Mouse (Mus musculus): Measurements from ENCODE around the gene Gemin8. TPM values are rescaled to one million over a fixed set of nuclear protein-coding genes. Genes with fewer than 3 reads are reported as not detected.

The Gemin8 gene
- 14.0 and 15.1 TPM in 2 replicates for polyA plus RNA-seq (2014; fragmentation: Nextera tagmentation; extraction: Ambion mirVana)

DNA sequence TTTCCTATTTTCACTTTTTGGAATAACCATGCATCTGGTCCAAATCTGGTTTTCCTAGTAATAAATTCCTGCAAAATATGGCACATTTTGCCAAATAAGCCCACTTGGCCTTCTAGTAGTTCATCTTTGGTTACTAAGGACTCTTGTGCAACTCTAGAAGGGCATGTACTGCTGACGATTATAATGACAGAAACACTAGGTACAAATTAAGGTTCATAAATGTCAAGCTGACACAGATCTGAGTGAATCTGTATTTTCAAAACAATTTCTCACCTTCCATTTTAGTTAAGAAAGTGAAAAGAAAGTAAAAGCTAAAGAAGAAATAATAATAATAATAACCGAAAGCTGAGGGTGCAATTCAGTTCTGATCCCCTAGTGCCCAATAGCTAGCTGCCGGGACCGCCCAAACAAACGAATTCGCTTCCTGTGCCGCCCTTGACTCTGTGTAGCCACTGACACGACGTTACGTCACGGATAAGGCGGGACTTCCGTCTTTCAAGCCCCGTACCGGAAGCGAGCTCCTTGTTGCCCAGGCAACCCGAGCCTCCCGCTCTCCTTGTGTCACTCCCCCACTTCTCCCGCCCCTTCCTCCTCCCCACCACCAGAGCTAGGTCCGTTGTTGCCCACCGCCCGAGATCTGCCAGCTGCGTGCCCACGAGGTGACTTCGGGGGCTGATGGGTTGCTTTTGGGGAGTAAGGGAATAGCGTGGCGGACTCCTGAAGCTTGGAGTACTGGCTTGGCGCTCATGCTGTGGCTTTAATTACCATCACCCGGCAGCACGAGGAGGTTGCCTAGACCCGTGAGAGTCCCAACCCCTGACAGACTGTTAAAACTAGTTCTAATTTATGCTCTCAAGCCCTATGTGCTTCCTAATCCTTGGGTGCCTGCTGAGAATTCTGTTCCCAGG is at the start of gene Gemin8:
Gene Gemin8 (plus strand): TSS at position 563 of the 908 bp plus-strand sequence.
- 19% methylated on average over 31 of the region's 31 CpGs for whole genome bisulfite sequencing
- H3K27me3 ChIP-seq (ENCODE audit: control insufficient read depth, insufficient read depth, low read length) = no peaks in the 10 kb centered on the region

DNA sequence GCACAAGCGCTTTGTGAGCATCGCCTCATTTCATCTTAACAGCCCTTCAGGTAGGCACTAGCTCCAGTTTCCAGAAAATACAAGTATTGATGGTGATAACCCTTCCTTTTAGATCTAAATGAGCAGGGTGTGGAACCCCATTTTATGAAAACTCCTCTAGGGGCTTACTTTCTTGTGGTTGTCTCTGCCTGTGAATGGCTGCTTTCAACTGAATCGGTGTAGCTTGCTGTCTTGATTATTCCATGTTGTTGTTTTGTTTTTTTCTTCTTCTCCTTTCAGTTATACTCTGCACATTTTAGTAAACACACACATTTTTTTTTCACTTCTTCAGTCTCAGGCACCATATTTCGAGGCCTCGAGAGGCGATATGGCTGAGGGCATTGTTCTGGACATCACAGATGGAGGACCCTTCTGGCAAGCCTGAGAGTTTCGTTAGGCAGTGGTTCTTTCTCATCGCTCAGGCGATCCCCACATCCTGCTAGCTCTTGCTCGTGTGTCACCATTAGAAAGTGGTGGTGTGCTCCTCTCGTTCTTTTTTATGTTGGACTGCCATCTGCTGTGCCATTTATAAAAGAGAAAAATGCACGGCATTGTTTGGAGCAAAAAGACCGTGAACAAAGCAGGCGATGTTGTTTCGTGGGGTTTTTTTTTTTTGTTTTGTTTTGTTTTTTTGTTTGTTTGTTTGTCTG is 23.0 kb upstream of the Gemin8 start:
- Histone ChIP-seq H3K27ac (replicated peaks; ENCODE audit: low read depth, low read length) (no peak overlapping the region), H3K9ac (ENCODE audit: low read length) (no peak overlapping the region), H3K27me3 (ENCODE audit: control insufficient read depth, insufficient read depth, low read length) (0 out of 2 replicates have a peak, but pooled peaks cover 2% of the 10 kb centered on the region), H3K4me3 (ENCODE audit: low read depth, low read length) (no peak overlapping the region), H3K4me2 (ENCODE audit: low read depth, severe bottlenecking) (no peak overlapping the region), H3K36me3 (ENCODE audit: control insufficient read depth, insufficient read depth, low read length) (no peaks in the 10 kb centered on the region), H3K9me3 (ENCODE audit: control insufficient read depth, low read length) (no peaks in the 10 kb centered on the region), H3K4me1 (ENCODE audit: control insufficient read depth, insufficient read depth, low read length) (no peaks in the 10 kb centered on the region)
- no peak for DNase-seq (ENCODE audit: low spot score)
- WGBS = 81% methylated on average over 15 of the region's 15 CpGs
- no peak for ATAC-seq (ENCODE audit: insufficient number of reproducible peaks, low FRiP score, low TSS enrichment, low read depth)

More for the DNA sequence above, at the start of gene Gemin8:
- Histone ChIP-seq H3K4me1 (ENCODE audit: control insufficient read depth, insufficient read depth, low read length) (no peaks in the 10 kb centered on the region), H3K27ac (replicated peaks; ENCODE audit: low read depth, low read length) (no peak within 1 kb of the TSS), H3K9ac (ENCODE audit: low read length) (peak within 1 kb of the TSS; percentile 58), H3K9me3 (ENCODE audit: control insufficient read depth, low read length) (no peaks in the 10 kb centered on the region), H3K36me3 (ENCODE audit: control insufficient read depth, insufficient read depth, low read length) (no peaks in the 10 kb centered on the region), H3K4me2 (ENCODE audit: low read depth, severe bottlenecking) (peak within 1 kb of the TSS; percentile 45), H3K4me3 (ENCODE audit: low read depth, low read length) (peak within 1 kb of the TSS; percentile 41)
- peak; percentile 98 for ATAC-seq (ENCODE audit: insufficient number of reproducible peaks, low FRiP score, low TSS enrichment, low read depth)
- DNase-seq (ENCODE audit: low spot score) = peak; percentile 93

DNA sequence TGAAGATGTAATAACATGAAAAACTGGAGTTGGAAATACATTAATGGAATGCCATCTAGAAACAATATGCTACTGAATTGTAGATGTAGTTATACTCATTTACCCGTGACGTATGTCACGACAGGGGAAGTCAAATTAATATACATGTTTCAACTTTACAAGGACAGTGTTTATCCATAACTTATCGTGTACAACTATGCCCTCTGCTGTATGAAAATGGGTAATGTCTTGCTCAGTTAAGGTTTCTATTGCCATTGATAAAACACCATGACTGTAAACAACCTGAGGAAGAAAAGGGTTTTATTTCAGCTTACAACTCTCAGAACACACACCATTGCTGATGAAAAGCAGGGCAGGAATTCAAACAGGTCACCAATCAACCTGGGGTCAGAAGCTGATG is 7.5 kb upstream of the Gemin8 start:
- Histone ChIP-seq H3K4me3 (ENCODE audit: low read depth, low read length) (no peak overlapping the region), H3K27me3 (ENCODE audit: control insufficient read depth, insufficient read depth, low read length) (no peaks in the 10 kb centered on the region), H3K4me1 (ENCODE audit: control insufficient read depth, insufficient read depth, low read length) (no peaks in the 10 kb centered on the region), H3K9me3 (ENCODE audit: control insufficient read depth, low read length) (no peaks in the 10 kb centered on the region), H3K9ac (ENCODE audit: low read length) (no peak overlapping the region), H3K4me2 (ENCODE audit: low read depth, severe bottlenecking) (no peak overlapping the region), H3K27ac (replicated peaks; ENCODE audit: low read depth, low read length) (no peak overlapping the region), H3K36me3 (ENCODE audit: control insufficient read depth, insufficient read depth, low read length) (no peaks in the 10 kb centered on the region)
- ATAC-seq (ENCODE audit: insufficient number of reproducible peaks, low FRiP score, low TSS enrichment, low read depth) (no peak), DNase-seq (ENCODE audit: low spot score) (no peak)
- 75% methylated on average over 4 of the region's 4 CpGs for WGBS

DNA sequence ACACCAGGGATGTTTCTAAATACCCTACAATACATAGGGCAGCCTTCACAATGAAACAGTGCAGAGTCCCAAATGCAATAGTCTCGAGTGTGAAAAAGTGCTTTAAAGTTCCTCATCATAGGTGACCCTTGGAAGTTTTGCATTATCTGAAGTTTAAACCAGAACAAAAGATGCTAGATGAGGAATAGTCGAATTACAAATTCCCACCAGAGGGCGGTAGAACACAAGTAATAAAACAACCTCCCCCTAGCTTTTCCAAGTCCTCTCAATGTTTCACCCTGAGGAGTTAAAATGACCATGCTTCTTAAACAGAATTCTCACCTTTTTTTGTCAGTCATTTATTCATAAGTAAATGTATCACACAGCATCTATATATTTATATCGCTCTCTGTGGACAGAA is 2.9 kb upstream of the Gemin8 start:
- WGBS = 7% methylated on average over 4 of the region's 4 CpGs
- Histone ChIP-seq H3K4me3 (ENCODE audit: low read depth, low read length) (no peak overlapping the region), H3K9ac (ENCODE audit: low read length) (no peak overlapping the region), H3K27ac (replicated peaks; ENCODE audit: low read depth, low read length) (no peak overlapping the region), H3K4me2 (ENCODE audit: low read depth, severe bottlenecking) (no peak overlapping the region), H3K36me3 (ENCODE audit: control insufficient read depth, insufficient read depth, low read length) (no peaks in the 10 kb centered on the region), H3K27me3 (ENCODE audit: control insufficient read depth, insufficient read depth, low read length) (no peaks in the 10 kb centered on the region), H3K4me1 (ENCODE audit: control insufficient read depth, insufficient read depth, low read length) (no peaks in the 10 kb centered on the region), H3K9me3 (ENCODE audit: control insufficient read depth, low read length) (no peaks in the 10 kb centered on the region)
- DNase-seq (ENCODE audit: low spot score) (peak; percentile 36), ATAC-seq (ENCODE audit: insufficient number of reproducible peaks, low FRiP score, low TSS enrichment, low read depth) (no peak)

DNA sequence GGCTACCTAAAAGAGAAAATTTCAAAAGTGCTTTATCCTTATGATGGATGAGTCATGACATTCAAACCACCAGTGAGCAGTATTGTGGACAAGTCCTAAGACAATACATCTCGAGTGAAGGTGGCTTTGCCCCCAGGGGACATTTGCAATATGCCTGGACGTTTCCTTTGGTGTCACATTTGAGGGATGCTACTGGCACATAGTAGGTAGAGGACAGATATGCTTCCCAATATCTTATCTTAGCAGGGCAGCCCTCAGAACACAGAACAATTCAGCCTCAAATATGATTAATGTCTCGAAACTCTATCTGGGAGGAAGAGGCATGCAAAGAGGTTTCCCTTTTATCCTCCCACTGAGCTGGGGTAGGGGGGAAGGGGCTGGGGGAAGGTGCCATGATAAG is 2.3 kb upstream of the Gemin8 start:
- Histone ChIP-seq H3K4me2 (ENCODE audit: low read depth, severe bottlenecking) (no peak overlapping the region), H3K4me3 (ENCODE audit: low read depth, low read length) (no peak overlapping the region), H3K4me1 (ENCODE audit: control insufficient read depth, insufficient read depth, low read length) (no peaks in the 10 kb centered on the region), H3K27ac (replicated peaks; ENCODE audit: low read depth, low read length) (no peak overlapping the region), H3K36me3 (ENCODE audit: control insufficient read depth, insufficient read depth, low read length) (no peaks in the 10 kb centered on the region), H3K27me3 (ENCODE audit: control insufficient read depth, insufficient read depth, low read length) (no peaks in the 10 kb centered on the region), H3K9me3 (ENCODE audit: control insufficient read depth, low read length) (no peaks in the 10 kb centered on the region), H3K9ac (ENCODE audit: low read length) (no peak overlapping the region)
- no peak for ATAC-seq (ENCODE audit: insufficient number of reproducible peaks, low FRiP score, low TSS enrichment, low read depth)
- DNase-seq (ENCODE audit: low spot score) = no peak
- 58% methylated on average over 3 of the region's 3 CpGs for WGBS

DNA sequence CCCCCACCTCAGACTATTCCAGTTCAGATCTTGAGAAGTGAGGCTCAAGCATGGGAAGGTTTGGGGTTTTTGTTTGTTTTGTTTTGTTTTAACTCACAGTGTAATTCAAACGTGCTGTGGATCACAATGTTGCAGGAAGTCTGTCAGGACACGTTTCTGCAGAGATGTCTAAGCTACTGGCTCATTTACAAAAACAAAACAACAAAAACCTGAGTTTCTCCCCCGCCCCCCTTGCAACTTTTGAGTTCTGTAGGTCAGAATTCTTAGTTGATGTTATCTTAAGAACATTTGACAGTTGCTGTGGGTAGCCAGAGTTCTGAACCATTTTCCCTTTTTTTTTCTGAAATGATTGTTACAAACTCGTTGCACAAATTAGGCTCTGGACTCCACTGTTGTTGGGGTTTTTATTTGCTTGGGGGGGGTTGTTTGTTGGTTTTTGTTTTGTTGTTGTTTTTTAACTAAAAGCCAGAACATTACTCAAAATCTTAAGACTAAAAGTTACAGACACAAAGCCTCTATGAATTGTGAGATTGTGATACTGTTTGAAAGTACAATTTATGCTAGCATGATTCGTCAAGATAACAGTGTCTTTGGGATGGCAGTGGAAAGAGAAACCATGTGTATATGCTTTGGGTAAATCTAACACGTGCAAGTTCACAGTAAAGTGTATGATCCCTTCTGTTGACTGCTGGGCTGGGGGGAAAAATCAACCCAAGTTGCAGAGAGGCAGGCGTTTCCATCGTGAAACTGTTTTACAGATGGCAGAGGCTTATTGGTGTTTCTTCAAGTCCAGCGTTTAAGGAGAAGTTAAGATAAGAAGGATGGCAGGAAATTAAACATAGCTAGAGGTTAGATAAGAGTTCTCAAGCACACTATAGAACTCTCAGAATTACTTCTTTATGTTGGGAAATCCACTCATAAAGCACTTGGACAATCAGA is 815 bp downstream of the Gemin8 start:
- WGBS = 25% methylated on average over 9 of the region's 9 CpGs
- Histone ChIP-seq H3K4me2 (ENCODE audit: low read depth, severe bottlenecking) (peak overlapping the region; percentile 45), H3K36me3 (ENCODE audit: control insufficient read depth, insufficient read depth, low read length) (no peaks in the 10 kb centered on the region), H3K27ac (replicated peaks; ENCODE audit: low read depth, low read length) (no peak overlapping the region), H3K4me3 (ENCODE audit: low read depth, low read length) (peak overlapping the region; percentile 41), H3K27me3 (ENCODE audit: control insufficient read depth, insufficient read depth, low read length) (no peaks in the 10 kb centered on the region), H3K9ac (ENCODE audit: low read length) (peak overlapping the region; percentile 58), H3K9me3 (ENCODE audit: control insufficient read depth, low read length) (no peaks in the 10 kb centered on the region), H3K4me1 (ENCODE audit: control insufficient read depth, insufficient read depth, low read length) (no peaks in the 10 kb centered on the region)
- no peak for ATAC-seq (ENCODE audit: insufficient number of reproducible peaks, low FRiP score, low TSS enrichment, low read depth)
- no peak for DNase-seq (ENCODE audit: low spot score)

DNA sequence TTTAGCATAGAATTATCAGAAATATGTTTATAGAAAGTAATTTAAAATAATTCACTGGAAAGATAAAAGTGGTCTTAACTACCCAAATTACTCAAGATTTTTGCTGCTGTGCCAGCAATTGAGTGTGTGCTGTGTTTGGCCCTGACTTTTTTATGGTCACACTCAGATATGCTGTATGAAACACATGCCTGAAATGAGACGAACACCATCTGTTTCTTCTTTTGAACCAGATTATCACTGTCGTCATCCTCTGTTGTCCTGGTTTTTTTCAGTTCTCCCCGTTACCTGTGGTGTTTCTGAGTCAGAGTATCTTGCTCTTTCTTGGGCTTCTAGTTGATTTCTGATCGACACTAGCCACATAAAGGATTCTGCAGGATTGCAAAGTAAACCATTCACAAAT is 1.8 kb downstream of the Gemin8 start:
- Histone ChIP-seq H3K4me2 (ENCODE audit: low read depth, severe bottlenecking) (no peak overlapping the region), H3K4me3 (ENCODE audit: low read depth, low read length) (no peak overlapping the region), H3K36me3 (ENCODE audit: control insufficient read depth, insufficient read depth, low read length) (no peaks in the 10 kb centered on the region), H3K27me3 (ENCODE audit: control insufficient read depth, insufficient read depth, low read length) (no peaks in the 10 kb centered on the region), H3K9ac (ENCODE audit: low read length) (no peak overlapping the region), H3K27ac (replicated peaks; ENCODE audit: low read depth, low read length) (no peak overlapping the region), H3K9me3 (ENCODE audit: control insufficient read depth, low read length) (no peaks in the 10 kb centered on the region), H3K4me1 (ENCODE audit: control insufficient read depth, insufficient read depth, low read length) (no peaks in the 10 kb centered on the region)
- DNase-seq (ENCODE audit: low spot score) (no peak), ATAC-seq (ENCODE audit: insufficient number of reproducible peaks, low FRiP score, low TSS enrichment, low read depth) (no peak)
- 54% methylated on average over 4 of the region's 4 CpGs for WGBS

DNA sequence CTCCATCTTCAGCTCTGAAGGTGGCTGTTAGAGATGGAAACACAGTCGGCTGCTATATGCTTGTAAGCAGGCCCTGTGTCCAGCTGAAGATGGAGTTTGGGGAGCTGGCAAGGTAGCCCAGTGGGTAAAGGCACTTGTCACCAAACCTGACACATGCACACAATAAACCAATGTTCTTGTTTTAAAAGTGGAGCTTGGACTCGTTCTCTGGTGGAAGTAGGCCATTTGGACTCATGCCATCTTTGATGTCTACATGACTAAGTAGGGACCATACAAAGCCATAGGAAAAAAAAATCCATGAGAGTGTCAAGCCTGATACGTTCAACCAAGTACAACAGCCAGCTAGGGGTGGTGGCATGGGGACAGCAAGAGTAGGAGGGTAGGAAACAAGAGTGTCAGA is 2.4 kb downstream of the Gemin8 start:
- WGBS = 79% methylated on average over 3 of the region's 3 CpGs
- ATAC-seq (ENCODE audit: insufficient number of reproducible peaks, low FRiP score, low TSS enrichment, low read depth) = no peak
- H3K27me3 ChIP-seq (ENCODE audit: control insufficient read depth, insufficient read depth, low read length) = no peaks in the 10 kb centered on the region
- no peaks in the 10 kb centered on the region for H3K36me3 ChIP-seq (ENCODE audit: control insufficient read depth, insufficient read depth, low read length)
- no peak overlapping the region for H3K27ac ChIP-seq (replicated peaks; ENCODE audit: low read depth, low read length)
- H3K9ac ChIP-seq (ENCODE audit: low read length) = no peak overlapping the region
- H3K4me1 ChIP-seq (ENCODE audit: control insufficient read depth, insufficient read depth, low read length) = no peaks in the 10 kb centered on the region
- H3K4me3 ChIP-seq (ENCODE audit: low read depth, low read length) = no peak overlapping the region
- no peak overlapping the region for H3K4me2 ChIP-seq (ENCODE audit: low read depth, severe bottlenecking)
- H3K9me3 ChIP-seq (ENCODE audit: control insufficient read depth, low read length) = no peaks in the 10 kb centered on the region
- DNase-seq (ENCODE audit: low spot score) = no peak
